Mouse (Mus musculus): Measurements from ENCODE around the gene Rab10. TPM values are rescaled to one million over a fixed set of nuclear protein-coding genes. Genes with fewer than 3 reads are reported as not detected.
A peak's percentile ranks its signal among the peaks of the same experiment; 100 is the strongest.

The Rab10 gene
- polyA plus RNA-seq, 1 experiment from 2014 or later: 163 TPM

- no peak overlapping the region for H3K4me3 ChIP-seq (ENCODE audit: inconsistent target)
- H3K36me3 ChIP-seq (ENCODE audit: inconsistent target): peaks cover 30% of the 10 kb centered on the region
- H3K79me2 ChIP-seq (ENCODE audit: inconsistent target): peaks cover 31% of the 10 kb centered on the region
- H3K27ac ChIP-seq: no peak overlapping the region
- WGBS (ENCODE audit: missing documents): 84% methylated on average over 10 of the region's 12 CpGs
Observed at GRCm38 (mm10) chr12:3236831-3237681, 72.7 kb downstream of the Rab10 start.

- H3K4me3 ChIP-seq (ENCODE audit: inconsistent target): peak overlapping the region; percentile 79
- WGBS (ENCODE audit: missing documents): 67% methylated on average over 14 of the region's 14 CpGs
- H3K27ac ChIP-seq: peak overlapping the region; percentile 80
- H3K36me3 ChIP-seq (ENCODE audit: inconsistent target): peaks cover 30% of the 10 kb centered on the region
- H3K79me2 ChIP-seq (ENCODE audit: inconsistent target): peaks cover 31% of the 10 kb centered on the region
Observed at GRCm38 (mm10) chr12:3236163-3236641, 73.6 kb downstream of the Rab10 start.

- Histone ChIP-seq H3K36me3 (ENCODE audit: inconsistent target) (peaks cover 30% of the 10 kb centered on the region), H3K79me2 (ENCODE audit: inconsistent target) (peaks cover 31% of the 10 kb centered on the region), H3K27ac (peak overlapping the region; percentile 80), H3K4me3 (ENCODE audit: inconsistent target) (peak overlapping the region; percentile 79)
- 10% methylated on average over 39 of the region's 39 CpGs for WGBS (ENCODE audit: missing documents)
Observed at GRCm38 (mm10) chr12:3235646-3236161, 74.1 kb downstream of the Rab10 start.

GRCm38 (mm10) chr12:3235124-3235631 lies 74.6 kb downstream of the Rab10 start:
- Histone ChIP-seq H3K36me3 (ENCODE audit: inconsistent target) (peaks cover 27% of the 10 kb centered on the region), H3K79me2 (ENCODE audit: inconsistent target) (peaks cover 27% of the 10 kb centered on the region), H3K27ac (peak overlapping the region; percentile 80), H3K4me3 (ENCODE audit: inconsistent target) (peak overlapping the region; percentile 79)
- 5% methylated on average over 36 of the region's 36 CpGs for WGBS (ENCODE audit: missing documents)

- peaks cover 23% of the 10 kb centered on the region for H3K36me3 ChIP-seq (ENCODE audit: inconsistent target)
- peaks cover 23% of the 10 kb centered on the region for H3K79me2 ChIP-seq (ENCODE audit: inconsistent target)
- 91% methylated on average over 1 of the region's 1 CpGs for WGBS (ENCODE audit: missing documents)
- H3K4me3 ChIP-seq (ENCODE audit: inconsistent target): no peak overlapping the region
- no peak overlapping the region for H3K27ac ChIP-seq
Observed at GRCm38 (mm10) chr12:3234061-3234460, 75.7 kb downstream of the Rab10 start.

- WGBS (ENCODE audit: missing documents): 67% methylated on average over 2 of the region's 2 CpGs
- no peaks in the 10 kb centered on the region for H3K36me3 ChIP-seq (ENCODE audit: inconsistent target)
- H3K27ac ChIP-seq: no peak overlapping the region
- H3K79me2 ChIP-seq (ENCODE audit: inconsistent target): no peaks in the 10 kb centered on the region
- no peak overlapping the region for H3K4me3 ChIP-seq (ENCODE audit: inconsistent target)
Observed at GRCm38 (mm10) chr12:3223352-3223751, 86.4 kb downstream of the Rab10 start.

- no peaks in the 10 kb centered on the region for H3K36me3 ChIP-seq (ENCODE audit: inconsistent target)
- H3K27ac ChIP-seq: no peak overlapping the region
- no peak overlapping the region for H3K4me3 ChIP-seq (ENCODE audit: inconsistent target)
- WGBS (ENCODE audit: missing documents): 47% methylated on average over 2 of the region's 2 CpGs
- H3K79me2 ChIP-seq (ENCODE audit: inconsistent target): no peaks in the 10 kb centered on the region
Observed at GRCm38 (mm10) chr12:3210181-3210580, 99.6 kb downstream of the Rab10 start.

- Histone ChIP-seq H3K27ac (no peak overlapping the region), H3K4me3 (ENCODE audit: inconsistent target) (no peak overlapping the region), H3K36me3 (ENCODE audit: inconsistent target) (no peaks in the 10 kb centered on the region), H3K79me2 (ENCODE audit: inconsistent target) (no peaks in the 10 kb centered on the region)
- 50% methylated on average over 1 of the region's 1 CpGs for WGBS (ENCODE audit: missing documents)
Observed at GRCm38 (mm10) chr12:3209163-3209562, 100.6 kb downstream of the Rab10 start.

Other genes starting within 250 kb of the Rab10 start
- 3.7 to 7.5 TPM (median 5.0 TPM) in 3 replicates for gene Kif3c, start 55.2 kb upstream of the Rab10 start, polyA plus RNA-seq (2018)
- gene Asxl2, start 116.9 kb upstream of the Rab10 start, polyA plus RNA-seq (2018): 15.3 to 18.7 TPM (median 18.4 TPM) in 3 replicates